Mouse (Mus musculus) spleen, adult 18-20 months (tissue): ENCODE data around the gene Parp14.
A peak's percentile ranks its signal among the peaks of the same experiment; 100 is the strongest.

Experiments
- DNase-seq, 2 experiments: peaks; one replicate each; pipeline ENCODE4 v3.0.0; 2022; ENCODE audit warnings: mixed read lengths in 2 of 2

Parp14 gene

DNA sequence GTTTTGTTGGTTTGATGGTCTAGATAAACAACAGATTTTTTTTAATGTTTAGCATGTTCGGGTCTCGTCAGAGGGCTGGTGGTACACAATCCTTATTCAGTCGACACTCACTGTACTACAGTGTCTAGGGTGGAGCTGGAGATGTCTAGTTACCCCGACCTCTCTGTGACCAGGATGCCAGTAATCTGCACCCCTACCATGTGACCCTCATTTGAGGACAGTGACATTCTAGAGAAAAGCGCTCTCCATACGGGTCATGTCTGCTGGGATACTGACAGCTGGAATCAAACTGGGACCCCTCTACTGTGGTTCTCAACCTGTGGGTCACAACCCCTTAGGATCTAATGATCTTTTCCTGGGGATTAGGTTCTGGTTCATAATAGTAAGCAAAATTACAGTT is 1.7 kb downstream of the Parp14 start:
- DNase-seq = no peak

DNA sequence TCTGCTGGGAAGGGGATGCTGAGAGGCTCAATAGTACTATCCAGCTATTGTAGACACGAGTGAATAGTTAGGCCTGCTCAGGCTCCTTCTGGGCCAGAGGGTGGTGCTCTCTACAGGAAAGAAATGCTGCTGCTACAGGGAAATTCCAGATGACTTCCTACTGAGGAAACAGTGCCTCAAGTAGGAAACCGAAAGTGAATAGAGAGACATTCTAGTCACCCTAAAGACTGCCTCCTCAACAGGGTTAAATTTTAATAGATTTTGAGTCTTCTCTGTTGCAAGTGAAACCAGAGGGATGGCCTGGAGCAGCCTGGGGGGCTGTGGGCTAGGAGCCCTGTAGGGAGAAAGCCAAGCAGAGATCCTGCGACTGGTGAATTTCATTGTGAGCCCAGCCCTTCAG is 2.2 kb downstream of the Parp14 start:
- no peak for DNase-seq

DNA sequence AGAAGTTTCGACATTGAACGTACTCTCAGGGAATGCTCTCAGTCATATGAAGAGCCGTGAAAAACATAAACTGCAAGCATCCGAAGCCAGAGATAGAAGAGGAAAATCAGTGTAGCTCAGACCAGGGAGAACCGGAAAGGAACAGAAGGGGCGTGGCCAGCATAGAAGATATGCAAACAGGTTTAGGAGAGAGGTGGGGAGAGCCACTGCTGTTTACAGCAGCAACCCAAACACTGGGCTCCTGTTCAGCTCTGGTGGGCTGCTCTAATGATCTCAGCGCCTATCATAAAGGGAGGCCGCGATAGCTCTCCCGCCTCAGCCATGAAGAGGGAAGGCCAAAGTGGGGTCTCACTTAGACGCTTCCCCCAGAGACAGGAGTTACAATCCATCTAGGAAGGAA is 3.6 kb downstream of the Parp14 start:
- DNase-seq = no peak

DNA sequence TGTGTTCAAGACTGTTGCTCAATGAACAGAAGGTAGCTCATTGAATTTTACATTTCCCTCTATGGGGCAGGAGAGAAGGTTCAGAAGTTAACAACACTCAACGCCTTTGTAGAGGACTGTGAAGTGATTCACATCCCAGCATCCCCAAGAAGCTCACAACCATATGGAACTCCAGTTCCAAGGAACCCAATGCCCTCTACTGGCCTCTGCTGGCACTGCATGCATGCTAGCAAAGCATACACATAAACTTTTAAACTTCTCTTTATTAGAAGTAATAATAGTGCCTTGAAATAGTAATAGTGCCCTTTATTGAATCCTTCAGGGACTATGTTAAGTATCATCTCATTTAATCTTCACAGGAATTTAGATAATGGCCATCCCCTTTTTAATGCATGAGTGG is 9.3 kb downstream of the Parp14 start:
- peak in 1 of 2 experiments; percentile 24 for DNase-seq

DNA sequence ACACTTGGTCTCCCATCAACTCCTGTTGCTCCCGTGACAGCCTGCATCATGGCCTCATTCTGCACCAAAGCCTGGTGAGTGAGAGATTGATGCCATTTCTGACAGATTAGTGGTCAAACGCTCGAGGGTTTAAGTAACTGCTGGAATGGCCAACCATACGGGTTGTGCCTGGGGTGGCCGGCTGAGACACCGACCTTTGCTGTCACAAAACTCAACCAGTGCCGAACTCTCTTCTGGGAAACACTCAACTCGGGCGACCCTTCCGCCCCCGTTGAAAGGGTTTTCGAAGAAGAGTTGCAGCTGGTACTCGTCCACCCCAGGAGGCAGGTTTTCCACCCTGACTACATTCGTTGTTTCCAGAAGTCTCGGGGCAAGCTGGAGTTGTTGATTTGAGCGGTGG is 11.1 kb downstream of the Parp14 start:
- DNase-seq = no peak

DNA sequence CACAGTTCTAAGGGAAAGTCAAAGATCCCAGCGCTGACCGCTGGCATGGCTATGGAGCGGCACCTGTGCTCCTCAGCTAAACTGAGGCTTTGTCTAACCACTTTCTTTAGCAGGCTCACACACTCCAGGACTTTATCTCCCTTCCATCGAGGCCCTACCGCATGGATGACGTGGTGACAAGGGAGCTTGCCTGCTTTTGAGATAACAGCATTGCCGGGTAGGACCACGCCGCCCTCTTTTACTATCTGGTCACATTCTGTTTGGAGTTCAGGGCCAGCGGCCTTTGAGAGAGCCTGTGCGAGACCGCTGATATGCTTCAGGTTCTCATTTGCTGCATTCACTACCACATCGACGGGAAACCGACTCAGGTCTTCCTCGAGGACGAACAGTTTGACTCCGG is 14.6 kb downstream of the Parp14 start:
- no peak for DNase-seq

DNA sequence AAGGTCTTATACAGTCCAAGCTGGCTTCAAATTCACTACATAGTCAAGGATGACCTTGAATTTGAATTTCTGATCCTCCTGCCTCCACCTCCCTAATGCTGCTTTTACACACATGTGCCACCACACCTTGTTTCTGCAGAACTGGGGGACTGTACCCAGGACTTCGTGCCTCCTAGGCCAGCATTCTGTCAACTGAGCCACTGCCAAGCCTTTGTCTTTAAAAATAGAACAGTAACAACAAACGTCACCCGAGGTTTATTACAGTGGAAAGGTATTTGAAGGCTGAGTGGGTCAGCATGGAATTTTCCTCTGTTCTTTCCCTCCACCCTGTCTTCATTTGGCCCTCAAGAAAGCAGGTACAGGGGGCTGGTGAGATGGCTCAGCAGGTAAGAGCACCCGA is 15.5 kb downstream of the Parp14 start:
- no peak for DNase-seq

DNA sequence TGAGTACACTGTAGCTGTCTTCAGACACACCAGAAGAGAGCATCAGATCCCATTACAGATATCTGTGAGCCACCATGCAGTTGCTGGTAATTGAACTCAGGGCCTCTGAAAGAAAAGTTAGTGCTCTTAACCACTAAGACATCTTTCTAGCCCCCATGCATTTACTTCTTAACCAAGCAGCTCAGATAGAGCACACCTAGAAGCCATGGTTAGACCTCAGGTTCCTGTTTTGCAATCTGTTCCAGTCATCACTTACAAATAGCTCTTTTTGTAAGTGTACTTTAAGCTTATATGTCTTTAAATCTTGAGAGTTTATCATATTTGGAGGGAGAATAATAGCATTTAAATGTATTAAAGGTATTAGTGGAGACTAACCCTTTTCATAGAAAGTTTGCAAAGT is 24.2 kb downstream of the Parp14 start:
- DNase-seq = no peak

DNA sequence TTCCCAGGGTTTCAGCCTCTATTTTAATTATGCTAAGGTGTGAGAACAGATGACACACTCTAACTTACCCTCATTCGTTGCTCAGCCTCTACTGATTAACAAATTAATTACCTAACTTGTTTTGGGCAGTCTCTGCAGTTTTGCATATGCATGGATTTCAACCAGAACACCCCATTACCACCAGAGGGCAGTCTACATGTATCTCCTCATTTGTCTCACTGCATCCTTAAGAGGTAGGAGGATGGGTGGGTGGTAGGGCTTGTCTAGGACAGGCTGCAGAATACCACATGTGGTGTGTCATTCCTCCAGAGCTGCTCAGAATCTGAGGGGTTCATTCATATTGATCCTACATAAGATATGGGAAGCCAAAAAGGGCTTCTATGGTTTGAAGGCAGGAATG is 31.7 kb downstream of the Parp14 start:
- peak in 1 of 2 experiments; percentile 28 for DNase-seq

DNA sequence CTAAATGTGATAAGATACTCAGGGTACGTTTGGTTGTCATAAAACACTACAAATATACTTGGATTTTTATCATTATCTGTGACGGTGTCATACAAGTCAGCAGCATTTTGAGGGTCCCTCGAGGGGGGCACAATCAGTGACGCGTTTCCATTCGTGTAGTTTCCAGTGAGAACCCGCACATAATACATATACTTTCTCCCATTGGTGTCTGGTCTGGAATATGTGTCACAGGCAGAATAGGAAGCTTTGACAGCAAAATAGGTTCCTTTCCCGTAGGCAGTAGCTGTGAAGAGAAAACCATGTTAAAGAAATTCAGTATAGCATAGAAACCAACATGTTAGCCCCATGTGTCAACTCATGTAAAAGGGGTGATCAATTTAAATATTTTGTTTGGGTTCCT is 36.7 kb downstream of the Parp14 start:
- DNase-seq = no peak

DNA sequence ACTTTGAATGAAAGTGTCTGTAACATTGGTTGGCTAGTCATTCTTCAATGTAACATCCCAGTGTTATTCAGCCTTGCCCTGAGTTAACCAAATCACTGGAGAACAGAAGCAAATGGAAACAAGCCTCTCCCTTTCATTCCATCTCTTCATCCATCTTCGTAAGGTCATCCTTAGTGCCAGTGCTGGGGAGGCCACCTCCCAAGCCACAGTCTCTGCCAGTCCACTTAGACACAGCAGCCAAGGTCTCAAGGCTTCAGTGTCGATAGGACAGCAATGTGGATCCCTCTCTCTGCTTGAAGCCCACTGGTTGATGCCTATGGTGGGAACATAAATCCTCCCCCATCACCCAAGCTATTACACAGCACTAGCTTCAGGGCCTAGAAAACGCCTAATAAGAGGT is 38.4 kb downstream of the Parp14 start:
- DNase-seq = no peak

DNA sequence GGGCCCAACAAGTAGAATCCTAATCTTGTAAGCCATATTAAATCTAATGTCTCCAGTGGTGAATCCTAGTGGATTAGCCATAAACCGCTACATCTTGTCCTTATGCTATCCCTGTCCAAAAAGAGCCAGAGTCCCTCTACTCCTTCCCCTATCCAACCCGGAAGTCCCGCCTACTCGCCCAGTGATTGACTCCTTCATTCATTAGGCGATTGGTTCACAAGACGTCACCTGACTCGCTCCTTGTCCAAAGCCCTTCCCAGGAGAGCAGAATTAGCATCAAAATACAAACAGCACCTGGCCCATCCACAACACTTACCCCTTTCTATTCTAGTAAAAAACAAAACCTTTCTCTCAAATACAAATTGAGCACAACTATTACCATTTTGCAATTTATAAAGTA is 41.3 kb downstream of the Parp14 start:
- DNase-seq = no peak

DNA sequence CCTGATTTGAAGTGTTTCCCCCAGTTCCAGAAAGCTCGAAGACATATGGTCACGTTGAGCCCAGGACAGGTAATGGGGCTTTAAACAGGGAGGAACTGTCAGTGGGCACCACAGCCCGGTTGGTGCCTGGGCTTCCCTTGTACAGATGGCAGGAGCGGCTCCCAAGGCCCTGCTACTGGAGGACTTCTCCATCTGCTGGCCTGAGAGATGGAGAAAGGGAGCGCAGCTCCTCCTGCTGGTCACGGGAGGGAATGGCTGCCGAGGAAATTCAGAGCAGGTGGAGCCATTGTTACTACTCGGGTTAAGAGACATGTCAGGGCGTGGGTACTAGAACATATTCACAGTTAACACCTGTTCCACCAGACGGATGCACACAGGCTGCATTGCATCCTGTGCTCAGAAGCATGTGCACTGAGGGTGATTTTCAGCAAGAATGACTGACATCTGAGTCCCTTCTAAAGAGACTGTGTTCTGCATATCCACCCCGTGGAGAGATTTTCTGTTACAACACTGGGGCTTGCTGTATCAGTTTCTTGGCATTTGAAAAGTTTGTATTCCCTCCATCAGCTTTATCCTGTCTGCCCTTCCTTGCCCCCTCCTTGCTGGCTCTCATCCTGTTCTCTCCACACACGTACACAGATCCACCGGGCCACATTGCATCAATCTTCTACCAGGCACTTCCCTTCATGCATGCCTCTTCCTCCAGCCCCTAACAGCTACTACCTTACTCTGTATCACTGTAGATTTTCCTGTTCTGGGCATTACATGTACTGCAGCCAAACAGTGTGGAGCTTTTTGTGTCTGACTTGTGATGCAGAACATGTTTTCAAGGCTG is 53.9 kb downstream of the Parp14 start:
- DNase-seq = peak; percentile 65 to 81

DNA sequence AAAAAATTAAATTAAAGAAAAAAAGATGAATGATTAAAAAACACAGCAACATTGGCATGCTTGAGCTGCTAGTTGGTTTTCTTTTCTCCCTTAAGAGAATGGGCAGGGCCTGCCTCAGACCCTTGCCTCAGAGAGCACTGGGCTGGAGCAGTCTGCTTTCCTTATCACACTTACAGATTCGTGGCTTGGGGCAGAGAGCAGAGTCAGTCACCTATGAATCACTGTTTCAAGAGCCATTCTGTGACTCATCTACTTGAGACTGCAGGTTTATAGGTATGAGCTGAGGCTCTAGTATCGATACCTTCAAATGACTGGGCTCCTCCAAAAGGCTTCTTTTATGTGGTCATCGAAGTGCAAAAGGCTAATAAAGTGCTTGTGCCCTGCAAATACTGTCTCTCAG is 58.2 kb downstream of the Parp14 start:
- DNase-seq = no peak

DNA sequence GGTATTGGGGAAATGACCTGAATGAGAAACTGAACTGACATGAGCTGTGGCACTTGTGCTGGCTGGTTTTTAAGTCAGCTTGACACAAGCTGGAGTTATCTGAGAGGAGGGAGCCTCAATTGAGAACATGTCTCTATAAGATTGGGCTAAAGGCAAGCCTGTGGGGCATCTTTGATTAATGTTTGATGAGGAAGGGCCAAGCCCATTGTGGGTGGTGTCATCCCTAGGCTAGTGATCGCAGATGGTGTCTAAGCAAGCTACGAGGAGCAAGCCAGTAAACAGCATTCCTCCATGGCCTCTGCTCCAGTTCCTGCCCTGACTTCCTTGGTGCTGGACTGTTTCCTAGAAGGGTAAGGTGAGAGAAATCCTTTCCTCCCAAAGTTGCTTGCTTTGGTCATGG is 62.5 kb downstream of the Parp14 start:
- no peak for DNase-seq

DNA sequence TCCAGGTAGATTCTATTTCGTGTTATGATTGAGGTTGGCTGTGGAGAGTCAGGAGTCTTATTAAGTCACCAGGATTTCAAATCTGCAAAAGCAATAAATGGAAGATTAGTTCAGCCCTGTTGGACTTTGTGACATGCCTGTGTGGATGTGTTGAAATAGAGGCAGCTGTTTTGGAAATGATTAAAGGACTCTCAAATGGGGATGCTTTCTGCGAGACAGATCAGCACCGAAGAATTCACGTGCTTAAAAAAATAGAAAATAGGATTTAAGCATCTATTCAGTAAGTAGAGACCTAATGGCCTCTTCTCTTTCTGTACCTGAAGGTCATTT is 63.7 kb downstream of the Parp14 start:
- no peak for DNase-seq

DNA sequence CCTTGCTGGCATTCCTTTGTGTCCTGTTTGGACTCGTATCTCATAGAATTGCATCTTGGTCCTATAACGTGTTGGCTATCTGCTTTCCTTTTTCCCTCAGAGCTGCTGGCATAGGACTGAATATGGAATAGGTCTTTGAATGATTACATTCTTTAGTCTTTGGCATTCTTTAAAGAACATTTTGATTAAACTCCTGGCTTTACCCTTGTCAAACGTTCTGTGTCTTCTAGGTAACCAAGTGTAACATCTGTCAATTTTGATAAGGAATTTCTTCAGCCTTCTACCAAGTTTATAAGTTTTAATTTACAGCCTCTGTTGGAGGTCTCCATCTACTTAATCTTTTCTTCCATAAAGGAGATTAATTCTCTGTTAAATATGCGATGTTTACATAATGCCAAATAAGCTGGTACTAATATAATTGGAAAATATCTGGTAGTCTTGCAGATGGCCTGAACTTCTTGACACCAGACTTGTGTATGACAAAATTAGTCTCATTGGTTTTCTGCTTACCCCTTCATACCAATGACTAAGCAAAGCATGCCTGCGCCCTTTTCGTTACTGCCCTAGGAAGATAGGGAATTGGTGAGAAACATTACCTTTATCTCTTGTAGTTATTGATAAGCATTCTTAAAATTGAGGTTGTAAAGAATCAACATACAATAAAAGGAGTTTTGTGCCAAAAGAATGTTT is 64.2 kb downstream of the Parp14 start:
- no peak for DNase-seq

DNA sequence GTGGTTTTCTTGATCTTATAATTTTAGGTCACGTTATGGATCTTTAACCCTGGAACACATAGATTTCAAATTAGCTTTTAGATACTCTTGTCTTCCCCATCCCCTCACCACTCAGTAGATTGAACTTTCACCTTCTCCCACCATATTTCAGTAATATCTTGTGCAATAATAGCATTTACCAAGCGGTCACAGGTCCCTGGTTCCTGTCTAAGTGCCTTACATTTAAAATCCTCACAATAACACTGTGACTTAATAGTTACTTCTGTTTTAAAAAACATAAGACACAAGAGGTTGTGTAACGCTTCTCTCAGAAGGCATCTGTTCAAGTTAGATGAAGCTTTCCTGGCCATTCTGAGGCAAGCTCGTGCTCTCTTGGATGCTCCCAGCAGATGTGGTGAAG is 67.6 kb downstream of the Parp14 start:
- DNase-seq = no peak

DNA sequence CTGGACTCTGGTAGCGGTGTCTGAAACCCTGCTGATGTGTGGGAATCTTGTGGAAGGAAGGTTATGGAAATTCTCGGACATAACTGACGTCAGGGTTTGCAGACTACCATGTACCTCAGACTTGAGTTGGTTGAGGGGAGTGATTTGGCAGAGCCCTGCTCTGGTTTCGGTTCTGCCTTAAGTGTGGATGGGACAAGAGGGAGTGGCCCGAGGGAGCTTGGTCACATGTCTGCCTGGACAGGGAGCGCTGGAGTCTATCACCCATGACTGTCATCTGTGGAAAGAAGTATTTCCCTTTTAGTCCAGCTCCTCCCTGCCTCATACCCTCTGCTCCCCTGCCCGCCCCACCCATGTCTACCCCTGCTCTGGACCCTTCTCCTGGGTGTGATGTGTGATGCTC is 69.2 kb downstream of the Parp14 start:
- DNase-seq = no peak

DNA sequence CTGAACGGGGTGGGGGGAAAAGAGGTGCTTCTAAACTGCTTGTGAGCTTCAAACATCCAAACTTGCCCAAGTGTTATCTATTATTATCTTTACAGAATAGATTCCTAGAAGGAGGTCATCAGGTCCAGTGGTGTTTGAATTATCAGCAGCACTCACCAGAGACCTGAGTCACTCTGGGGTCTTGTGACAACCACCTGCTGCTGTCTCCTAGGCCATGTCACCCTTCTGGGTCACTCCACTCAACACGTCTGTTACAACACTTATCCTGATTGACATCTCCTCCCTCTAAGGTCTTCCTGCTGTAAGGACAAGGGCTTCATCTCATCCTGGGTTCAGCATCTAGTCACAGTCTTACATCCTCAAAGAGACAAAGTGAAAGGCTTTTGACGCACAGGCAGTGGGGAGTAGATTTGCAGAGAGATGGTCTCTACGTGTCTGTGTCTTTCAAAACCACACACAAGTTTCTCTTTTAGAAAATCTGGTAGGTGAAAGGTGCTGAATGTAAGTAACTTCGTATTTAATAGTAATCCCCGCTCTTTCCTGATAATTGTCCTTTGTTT is 79.3 kb downstream of the Parp14 start:
- DNase-seq = no peak

DNA sequence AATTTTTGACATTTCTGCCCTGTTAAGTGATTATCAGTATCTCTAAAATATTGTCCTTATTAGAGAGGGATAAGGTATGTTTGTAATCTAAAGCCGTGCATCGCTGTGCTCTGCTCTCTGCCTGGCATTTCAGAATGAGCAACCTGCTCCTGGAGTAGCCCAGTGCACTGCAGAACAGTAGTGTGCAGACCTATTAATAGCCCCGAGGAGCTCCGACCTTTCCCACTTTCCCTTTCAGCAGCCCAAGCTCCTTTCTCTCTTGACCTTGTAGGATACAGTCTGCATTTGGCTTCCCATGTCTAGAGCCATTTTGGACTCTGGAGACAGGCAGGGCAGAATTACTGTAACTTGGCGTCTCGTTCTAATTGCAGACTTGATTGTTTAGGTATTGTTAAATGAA is 83.0 kb downstream of the Parp14 start:
- no peak for DNase-seq

DNA sequence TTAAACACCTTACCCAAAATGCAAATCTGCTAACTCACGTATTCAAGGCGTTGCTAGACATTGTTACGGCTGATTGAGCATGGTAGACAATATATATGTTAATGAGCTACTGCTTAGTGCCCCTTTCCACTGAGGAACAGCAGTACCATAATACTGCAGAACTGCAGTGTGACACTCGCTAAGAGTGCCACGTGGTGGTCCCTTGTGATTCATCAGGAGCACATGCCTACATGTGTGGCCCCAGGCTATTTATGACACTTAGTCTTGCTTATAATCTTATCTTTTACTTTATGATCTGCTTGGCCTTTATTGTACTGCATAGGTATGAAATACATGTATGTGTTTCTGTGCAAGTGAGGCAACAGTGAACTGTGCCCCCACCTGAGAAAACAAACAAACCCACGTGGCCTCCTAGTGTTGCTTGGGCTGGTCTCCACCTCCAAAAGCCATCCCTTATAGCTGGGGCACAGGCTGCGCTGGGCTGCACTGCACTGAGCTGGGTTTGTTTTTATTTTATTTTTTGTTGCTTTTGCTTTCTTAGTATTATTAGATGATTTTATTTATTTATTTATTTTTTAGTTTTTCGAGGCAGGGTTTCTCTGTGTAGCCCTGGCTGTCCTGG is 83.7 kb downstream of the Parp14 start:
- DNase-seq = no peak

DNA sequence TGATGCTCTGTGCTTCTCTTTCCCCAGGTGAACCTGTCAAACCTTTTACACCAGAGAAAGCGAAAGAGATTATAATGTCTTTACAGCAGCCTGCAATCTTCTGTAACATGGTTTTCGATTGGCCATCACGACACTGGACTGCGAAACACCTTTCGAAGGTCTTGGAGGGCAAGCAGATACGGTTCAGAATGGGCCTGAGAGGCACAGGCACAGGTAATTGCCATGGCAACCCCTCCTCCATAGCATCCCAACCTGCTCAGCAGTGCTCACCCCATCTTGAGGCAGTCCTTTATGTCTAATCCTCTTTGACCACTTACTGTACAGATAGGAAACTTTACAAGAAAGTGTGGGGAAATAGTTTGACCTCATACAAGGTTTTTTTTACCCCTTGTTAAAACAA is 84.2 kb downstream of the Parp14 start:
- DNase-seq = no peak

DNA sequence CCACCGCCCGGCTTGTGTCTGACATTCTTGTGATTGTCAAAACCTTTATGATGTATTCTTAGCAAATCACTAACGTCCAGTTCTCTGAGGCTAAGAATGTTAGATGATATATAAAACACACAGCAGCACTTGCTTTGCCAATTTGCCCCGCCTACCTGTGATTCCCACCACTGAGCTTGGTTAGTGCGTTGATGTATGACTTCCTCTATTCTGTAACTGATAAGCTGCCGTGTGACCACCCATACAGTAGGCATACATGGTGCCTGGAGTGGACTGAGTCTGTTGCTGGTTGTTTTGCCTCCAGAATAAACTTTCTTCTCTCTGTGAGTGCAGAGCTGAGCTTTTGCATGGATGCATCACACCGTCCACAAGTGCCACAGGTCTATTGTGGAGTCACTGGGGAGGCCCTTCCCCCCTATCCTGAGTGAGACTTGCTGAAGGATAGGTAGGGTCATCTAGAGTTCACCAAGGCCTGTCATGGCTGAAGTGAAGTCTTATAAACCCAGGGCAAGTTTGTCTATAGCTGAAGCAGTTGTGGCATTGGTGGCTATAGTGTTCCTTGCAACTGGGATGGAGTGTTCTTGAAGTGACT is 87.1 kb downstream of the Parp14 start:
- DNase-seq = no peak
